Mouse (Mus musculus): ENCODE data around the gene Mlx. TPM values are rescaled to one million over a fixed set of nuclear protein-coding genes. Genes with fewer than 3 reads are reported as not detected.

Gene Mlx
- polyA plus RNA-seq (2015; fragmentation: Nextera tagmentation; extraction: Ambion mirVana) = 34.5 and 38.8 TPM in 2 replicates

- Histone ChIP-seq H3K9me3 (replicated peaks) (no peaks in the 10 kb centered on the region), H3K4me1 (replicated peaks) (peaks cover 38% of the 10 kb centered on the region), H3K27ac (peak within 1 kb of the TSS; percentile 88), H3K4me3 (peak within 1 kb of the TSS; percentile 85), H3K4me2 (peak within 1 kb of the TSS; percentile 87), H3K9ac (peak within 1 kb of the TSS; percentile 81), H3K27me3 (no peaks in the 10 kb centered on the region), H3K36me3 (peaks cover 35% of the 10 kb centered on the region)
- 1% methylated on average over 52 of the region's 52 CpGs for WGBS
- peak; percentile 83 for ATAC-seq (replicated peaks; ENCODE audit: insufficient number of reproducible peaks, insufficient read depth, low FRiP score, low read depth)
Measured at GRCm38 (mm10) chr11:101086756-101087681, at the start of gene Mlx. Gene Mlx (plus strand): TSS chr11:101087277.

DNA sequence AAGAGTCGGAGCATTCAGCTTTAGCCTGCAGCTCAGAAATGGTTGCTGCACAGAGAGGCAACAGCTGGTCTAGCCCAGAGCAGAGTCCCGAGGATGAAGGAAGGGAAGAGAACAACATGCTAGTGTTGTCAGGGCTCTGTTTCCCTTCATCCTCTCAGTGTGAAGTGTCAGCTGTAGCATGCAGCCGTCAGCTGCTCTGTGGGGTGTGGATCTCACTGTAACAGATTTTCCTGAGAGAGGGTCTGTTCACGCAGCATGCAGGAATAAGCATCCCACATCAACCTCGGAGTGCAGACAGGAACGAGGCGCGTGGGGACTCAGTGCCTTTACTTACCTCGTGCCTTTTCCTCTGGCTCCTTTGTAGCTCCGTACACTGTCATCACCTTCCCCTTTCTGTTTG lies 49.3 kb upstream of the Mlx start:
- Histone ChIP-seq H3K27me3 (no peaks in the 10 kb centered on the region), H3K4me2 (no peak overlapping the region), H3K9ac (no peak overlapping the region), H3K36me3 (peaks cover 92% of the 10 kb centered on the region), H3K4me3 (no peak overlapping the region), H3K27ac (no peak overlapping the region), H3K9me3 (replicated peaks) (no peaks in the 10 kb centered on the region), H3K4me1 (replicated peaks) (no peaks in the 10 kb centered on the region)
- WGBS = 75% methylated on average over 10 of the region's 10 CpGs
- ATAC-seq (replicated peaks; ENCODE audit: insufficient number of reproducible peaks, insufficient read depth, low FRiP score, low read depth) = no peak

DNA sequence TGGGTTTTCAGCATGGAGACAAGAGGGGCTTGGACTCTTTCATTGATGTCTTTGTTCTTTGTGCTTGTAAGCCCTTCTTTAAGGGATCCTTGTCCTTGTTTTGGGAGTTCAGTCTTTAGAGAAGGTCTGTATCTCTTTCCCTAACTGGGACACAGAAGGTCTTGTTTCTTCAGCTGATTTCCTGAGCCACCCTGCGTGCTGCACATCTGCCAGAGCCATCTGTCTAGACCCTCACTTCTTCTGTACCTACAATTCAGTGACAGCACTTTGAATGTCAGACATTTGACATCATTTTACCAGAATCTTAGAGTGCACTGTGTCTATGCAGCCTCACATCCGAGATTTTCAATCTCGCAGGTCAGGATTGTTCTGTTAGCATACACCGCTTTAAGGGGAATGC lies 41.3 kb upstream of the Mlx start:
- no peak for ATAC-seq (replicated peaks; ENCODE audit: insufficient number of reproducible peaks, insufficient read depth, low FRiP score, low read depth)

DNA sequence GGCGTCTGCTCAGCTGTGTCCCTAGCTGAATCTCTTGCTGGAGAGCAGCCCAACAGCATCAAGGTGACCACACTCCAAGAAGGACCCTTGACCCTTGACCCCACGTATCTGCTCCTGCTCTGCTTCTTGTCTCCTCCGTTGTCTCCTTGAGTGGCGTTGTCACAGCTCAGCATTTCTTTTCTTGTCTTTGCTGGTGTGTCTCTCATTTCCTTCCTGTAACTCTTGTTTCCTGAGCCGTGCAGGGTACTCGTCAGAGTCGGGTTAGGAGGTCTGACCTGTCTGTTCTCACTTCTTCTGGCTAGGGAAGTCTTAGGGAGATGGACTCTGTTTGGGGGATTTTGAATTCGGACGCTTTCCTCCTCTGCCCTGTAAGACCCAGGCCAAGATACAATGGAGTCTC lies 40.6 kb upstream of the Mlx start:
- Histone ChIP-seq H3K36me3 (peaks cover 80% of the 10 kb centered on the region), H3K9ac (no peak overlapping the region)
- WGBS = 39% methylated on average over 9 of the region's 9 CpGs

More for the DNA sequence above, 41.3 kb upstream of the Mlx start:
- peaks cover 86% of the 10 kb centered on the region for H3K36me3 ChIP-seq
- no peak overlapping the region for H3K9ac ChIP-seq
- H3K9me3 ChIP-seq (replicated peaks) = no peaks in the 10 kb centered on the region
- no peaks in the 10 kb centered on the region for H3K27me3 ChIP-seq
- peaks cover 6% of the 10 kb centered on the region; the same call in 1 of the 2 replicates for H3K4me1 ChIP-seq (replicated peaks)
- H3K27ac ChIP-seq = no peak overlapping the region
- no peak overlapping the region for H3K4me3 ChIP-seq
- WGBS = 87% methylated on average over 4 of the region's 4 CpGs
- no peak overlapping the region for H3K4me2 ChIP-seq

DNA sequence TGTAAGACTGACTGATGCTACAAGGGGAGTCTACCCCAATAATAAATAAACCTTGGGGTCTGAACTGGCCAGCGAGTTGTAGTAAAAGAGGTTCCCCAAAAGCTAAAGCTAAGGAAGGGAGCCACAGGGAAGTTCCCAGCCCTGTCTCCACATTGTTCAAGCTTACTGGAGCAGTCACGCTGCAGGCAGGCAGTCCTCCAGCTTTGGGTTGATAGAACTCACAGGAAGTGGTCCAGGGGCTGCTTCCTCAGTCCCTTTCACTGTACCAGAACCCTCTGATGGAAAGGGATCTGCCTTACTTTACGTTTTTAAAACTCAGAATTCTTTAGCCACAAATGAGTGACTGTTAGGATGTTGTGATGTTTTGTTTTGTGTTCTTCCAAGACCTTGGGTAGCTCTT lies 39.6 kb upstream of the Mlx start:
- peaks cover 71% of the 10 kb centered on the region for H3K36me3 ChIP-seq
- WGBS = 81% methylated on average over 3 of the region's 3 CpGs
- H3K4me3 ChIP-seq = no peak overlapping the region
- H3K9me3 ChIP-seq (replicated peaks) = no peaks in the 10 kb centered on the region
- no peaks in the 10 kb centered on the region for H3K27me3 ChIP-seq
- H3K4me1 ChIP-seq (replicated peaks) = peaks cover 16% of the 10 kb centered on the region
- H3K4me2 ChIP-seq = no peak overlapping the region
- H3K27ac ChIP-seq = no peak overlapping the region
- ATAC-seq (replicated peaks; ENCODE audit: insufficient number of reproducible peaks, insufficient read depth, low FRiP score, low read depth) = no peak
- no peak overlapping the region for H3K9ac ChIP-seq

More for the DNA sequence above, 40.6 kb upstream of the Mlx start:
- Histone ChIP-seq H3K9me3 (replicated peaks) (no peaks in the 10 kb centered on the region), H3K27me3 (no peaks in the 10 kb centered on the region), H3K4me3 (no peak overlapping the region), H3K4me1 (replicated peaks) (peaks cover 12% of the 10 kb centered on the region), H3K27ac (no peak overlapping the region), H3K4me2 (no peak overlapping the region)
- no peak for ATAC-seq (replicated peaks; ENCODE audit: insufficient number of reproducible peaks, insufficient read depth, low FRiP score, low read depth)

GRCm38 (mm10) chr11:101050359-101050758 lies 36.7 kb upstream of the Mlx start:
- no peak overlapping the region for H3K4me3 ChIP-seq
- 89% methylated on average over 9 of the region's 9 CpGs for WGBS
- H3K4me1 ChIP-seq (replicated peaks) = peaks cover 19% of the 10 kb centered on the region
- H3K27me3 ChIP-seq = no peaks in the 10 kb centered on the region
- no peak overlapping the region for H3K4me2 ChIP-seq
- no peak for ATAC-seq (replicated peaks; ENCODE audit: insufficient number of reproducible peaks, insufficient read depth, low FRiP score, low read depth)
- no peak overlapping the region for H3K27ac ChIP-seq
- no peaks in the 10 kb centered on the region for H3K9me3 ChIP-seq (replicated peaks)
- H3K36me3 ChIP-seq = peaks cover 60% of the 10 kb centered on the region
- no peak overlapping the region for H3K9ac ChIP-seq

DNA sequence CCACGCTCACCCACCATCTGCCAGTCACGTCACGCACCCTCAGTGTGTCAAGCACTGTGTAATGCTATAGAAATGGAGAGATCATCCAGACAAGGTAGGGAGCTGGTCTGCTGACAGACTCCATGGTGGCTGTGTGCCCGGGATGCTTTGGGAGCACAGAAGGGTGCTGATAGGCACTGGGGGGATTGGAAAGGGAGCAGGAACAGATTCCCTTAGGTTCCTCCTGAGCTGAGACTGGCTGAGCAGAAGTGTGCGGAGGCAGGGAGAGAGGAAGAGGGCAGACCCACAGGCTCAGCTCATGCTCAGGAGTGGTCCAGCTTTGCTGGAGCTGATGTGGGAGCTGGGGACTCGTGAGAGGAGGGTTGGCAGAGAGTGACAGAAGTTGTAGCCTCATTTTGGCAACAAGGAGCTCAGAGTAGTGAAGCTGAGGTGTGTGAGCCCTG lies 36.0 kb upstream of the Mlx start:
- Histone ChIP-seq H3K4me3 (no peak overlapping the region), H3K36me3 (peaks cover 54% of the 10 kb centered on the region), H3K4me2 (no peak overlapping the region), H3K4me1 (replicated peaks) (peaks cover 26% of the 10 kb centered on the region), H3K9me3 (replicated peaks) (no peaks in the 10 kb centered on the region), H3K27ac (peak overlapping the region; percentile 50; the same call in 1 of the 2 replicates), H3K9ac (no peak overlapping the region), H3K27me3 (no peaks in the 10 kb centered on the region)
- no peak for ATAC-seq (replicated peaks; ENCODE audit: insufficient number of reproducible peaks, insufficient read depth, low FRiP score, low read depth)
- WGBS = 70% methylated on average over 6 of the region's 6 CpGs

- Histone ChIP-seq H3K4me2 (no peak overlapping the region), H3K9me3 (replicated peaks) (no peaks in the 10 kb centered on the region), H3K27ac (0 out of 2 replicates have a peak overlapping the region, but pooled peaks have one; percentile 50), H3K4me1 (replicated peaks) (peaks cover 29% of the 10 kb centered on the region), H3K4me3 (no peak overlapping the region), H3K9ac (no peak overlapping the region), H3K36me3 (peaks cover 49% of the 10 kb centered on the region), H3K27me3 (no peaks in the 10 kb centered on the region)
- ATAC-seq (replicated peaks; ENCODE audit: insufficient number of reproducible peaks, insufficient read depth, low FRiP score, low read depth) = no peak
- WGBS = 73% methylated on average over 8 of the region's 8 CpGs
Measured at GRCm38 (mm10) chr11:101051617-101052016, 35.5 kb upstream of the Mlx start.

- Histone ChIP-seq H3K4me3 (no peak overlapping the region), H3K9ac (no peak overlapping the region), H3K4me2 (no peak overlapping the region), H3K27ac (peak overlapping the region; percentile 35; the same call in 1 of the 2 replicates), H3K27me3 (no peaks in the 10 kb centered on the region), H3K9me3 (replicated peaks) (no peaks in the 10 kb centered on the region), H3K36me3 (peaks cover 40% of the 10 kb centered on the region), H3K4me1 (replicated peaks) (peaks cover 37% of the 10 kb centered on the region)
- ATAC-seq (replicated peaks; ENCODE audit: insufficient number of reproducible peaks, insufficient read depth, low FRiP score, low read depth) = no peak
- 84% methylated on average over 10 of the region's 10 CpGs for WGBS
Measured at GRCm38 (mm10) chr11:101052751-101053473, 34.2 kb upstream of the Mlx start.

DNA sequence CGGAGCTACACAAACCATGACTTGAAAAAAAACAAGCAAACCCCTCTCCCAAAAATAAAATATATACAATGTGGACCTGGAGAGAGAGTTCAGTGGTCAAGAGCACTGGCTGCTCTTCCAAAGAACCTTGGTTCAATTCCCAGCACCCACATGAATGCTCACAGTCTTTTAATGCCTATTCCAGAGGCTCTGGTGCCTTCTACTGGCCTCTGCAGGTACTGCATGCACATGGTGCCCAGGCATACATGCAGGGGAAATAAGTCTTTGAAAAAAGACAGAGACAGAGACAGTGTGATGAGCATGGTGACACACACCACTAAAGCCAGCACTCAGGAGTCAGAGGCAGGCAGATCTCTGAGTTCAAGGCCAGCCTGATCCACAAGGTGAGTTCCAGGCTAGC lies 33.1 kb upstream of the Mlx start:
- H3K9me3 ChIP-seq (replicated peaks) = no peaks in the 10 kb centered on the region
- WGBS = 94% methylated on average over 1 of the region's 1 CpGs
- H3K27ac ChIP-seq = no peak overlapping the region
- ATAC-seq (replicated peaks; ENCODE audit: insufficient number of reproducible peaks, insufficient read depth, low FRiP score, low read depth) = no peak
- no peak overlapping the region for H3K4me3 ChIP-seq
- H3K27me3 ChIP-seq = no peaks in the 10 kb centered on the region
- peaks cover 48% of the 10 kb centered on the region for H3K4me1 ChIP-seq (replicated peaks)
- peaks cover 30% of the 10 kb centered on the region for H3K36me3 ChIP-seq
- H3K9ac ChIP-seq = no peak overlapping the region
- H3K4me2 ChIP-seq = no peak overlapping the region

GRCm38 (mm10) chr11:101055418-101055817 lies 31.7 kb upstream of the Mlx start:
- no peak for ATAC-seq (replicated peaks; ENCODE audit: insufficient number of reproducible peaks, insufficient read depth, low FRiP score, low read depth)
- H3K27ac ChIP-seq = peak overlapping the region; percentile 98; the same call in 1 of the 2 replicates
- no peaks in the 10 kb centered on the region for H3K9me3 ChIP-seq (replicated peaks)
- peaks cover 17% of the 10 kb centered on the region for H3K36me3 ChIP-seq
- H3K4me1 ChIP-seq (replicated peaks) = peaks cover 62% of the 10 kb centered on the region
- no peak overlapping the region for H3K4me2 ChIP-seq
- H3K9ac ChIP-seq = peak overlapping the region; percentile 11; the same call in 1 of the 2 replicates
- H3K27me3 ChIP-seq = no peaks in the 10 kb centered on the region
- no peak overlapping the region for H3K4me3 ChIP-seq
- 69% methylated on average over 14 of the region's 14 CpGs for WGBS

Data from heart, embryonic 15.5 days (tissue).